Mouse (Mus musculus) olfactory bulb, adult 2 months (tissue): ENCODE measurements around the gene Slc24a4. TPM values are rescaled to one million over a fixed set of nuclear protein-coding genes. Genes with fewer than 3 reads are reported as not detected.

Experiments
- H3K27ac ChIP-seq: fragments of 200-500 bp; 2 replicates; pipeline ENCODE4 v1.5.1; 2012; ENCODE audit warnings: low read depth, low read length; ENCODE audit not compliant: insufficient read depth
- H3K4me1 ChIP-seq: fragments of 200-500 bp; 2 replicates; pipeline ENCODE4 v1.6.1; 2012; ENCODE audit warnings: low read length; ENCODE audit not compliant: control insufficient read depth, insufficient read depth
- H3K4me3 ChIP-seq: fragments of 200-500 bp; 2 replicates; pipeline ENCODE4 v1.5.1; 2012; ENCODE audit warnings: mild to moderate bottlenecking, low read depth, low read length, moderate library complexity; ENCODE audit not compliant: insufficient read depth
- CTCF ChIP-seq: fragments of 200-500 bp; IDR thresholded peaks from 2 replicates; pipeline ENCODE4 v1.5.1; 2012; ENCODE audit warnings: low read depth, mild to moderate bottlenecking, low read length, moderate library complexity; ENCODE audit not compliant: insufficient read depth
- POLR2A ChIP-seq: fragments of 200-500 bp; IDR thresholded peaks from 2 replicates; pipeline ENCODE4 v1.6.1; 2012; ENCODE audit warnings: mild to moderate bottlenecking, low read depth, low read length, moderate library complexity; ENCODE audit not compliant: insufficient read depth
- WGBS: fragments of 180-500 bp; shearing (Covaris S2); methylation state at CpG from one replicate; pipeline ENCODE4 v1.1.7; 2018; 5-methylcytosine and 5-hydroxymethylcytosine counted together
- polyA plus RNA-seq: library from polyadenylated mRNA; stranded (reverse); fragments of >200 nt; gene quantifications from 2 replicates; pipeline ENCODE4 v1.2.4, GENCODE M21; 2012; ENCODE audit warnings: low replicate concordance; ENCODE audit not compliant: missing spikeins, insufficient read depth, insufficient read length

The Slc24a4 gene
- polyA plus RNA-seq, 1 experiment: not detected

GRCm38 (mm10) chr12:102181799-102182357 is 53.3 kb downstream of the Slc24a4 start:
- peak; percentile 55; the same call in 1 of the 2 replicates for TF ChIP-seq CTCF
- no peak for TF ChIP-seq POLR2A
- no peaks in the 10 kb centered on the region for H3K4me1 ChIP-seq
- WGBS: 64% methylated on average over 5 of the region's 5 CpGs
- no peak overlapping the region for H3K27ac ChIP-seq
- no peak overlapping the region for H3K4me3 ChIP-seq

GRCm38 (mm10) chr12:102182621-102183020 is 54.1 kb downstream of the Slc24a4 start:
- H3K4me3 ChIP-seq: no peak overlapping the region
- H3K27ac ChIP-seq: no peak overlapping the region
- no peaks in the 10 kb centered on the region for H3K4me1 ChIP-seq
- 85% methylated on average over 6 of the region's 6 CpGs for WGBS
- TF ChIP-seq POLR2A (no peak), CTCF (no peak)

- Histone ChIP-seq H3K4me3 (no peak overlapping the region), H3K4me1 (no peaks in the 10 kb centered on the region), H3K27ac (no peak overlapping the region)
- 58% methylated on average over 9 of the region's 9 CpGs for WGBS
- no peak for TF ChIP-seq POLR2A
- TF ChIP-seq CTCF: no peak
Measured at GRCm38 (mm10) chr12:102183201-102183600, 54.7 kb downstream of the Slc24a4 start.

- TF ChIP-seq POLR2A: no peak
- no peak for TF ChIP-seq CTCF
- Histone ChIP-seq H3K4me3 (no peak overlapping the region), H3K27ac (no peak overlapping the region), H3K4me1 (no peaks in the 10 kb centered on the region)
- 78% methylated on average over 11 of the region's 11 CpGs for WGBS
Measured at GRCm38 (mm10) chr12:102190820-102191219, 62.3 kb downstream of the Slc24a4 start.

GRCm38 (mm10) chr12:102201516-102201915 is 73.0 kb downstream of the Slc24a4 start:
- 65% methylated on average over 4 of the region's 4 CpGs for WGBS
- H3K4me1 ChIP-seq: peaks cover 4% of the 10 kb centered on the region; the same call in 1 of the 2 replicates
- no peak overlapping the region for H3K27ac ChIP-seq
- no peak for TF ChIP-seq POLR2A
- no peak overlapping the region for H3K4me3 ChIP-seq

- no peak for TF ChIP-seq CTCF
- no peak for TF ChIP-seq POLR2A
- Histone ChIP-seq H3K4me3 (no peak overlapping the region), H3K27ac (no peak overlapping the region), H3K4me1 (peaks cover 4% of the 10 kb centered on the region; the same call in 1 of the 2 replicates)
- 69% methylated on average over 9 of the region's 9 CpGs for WGBS
Measured at GRCm38 (mm10) chr12:102202901-102203300, 74.4 kb downstream of the Slc24a4 start.

- H3K4me3 ChIP-seq: no peak overlapping the region
- WGBS: 37% methylated on average over 1 of the region's 1 CpGs
- H3K4me1 ChIP-seq: peaks cover 4% of the 10 kb centered on the region; the same call in 1 of the 2 replicates
- no peak overlapping the region for H3K27ac ChIP-seq
- no peak for TF ChIP-seq POLR2A
- TF ChIP-seq CTCF: no peak
Measured at GRCm38 (mm10) chr12:102206471-102206870, 77.9 kb downstream of the Slc24a4 start.

- H3K4me1 ChIP-seq: peaks cover 4% of the 10 kb centered on the region; the same call in 1 of the 2 replicates
- H3K4me3 ChIP-seq: no peak overlapping the region
- H3K27ac ChIP-seq: no peak overlapping the region
- WGBS: 72% methylated on average over 7 of the region's 7 CpGs
- TF ChIP-seq CTCF: no peak
- no peak for TF ChIP-seq POLR2A
Measured at GRCm38 (mm10) chr12:102207245-102207644, 78.7 kb downstream of the Slc24a4 start.

GRCm38 (mm10) chr12:102210801-102211200 is 82.3 kb downstream of the Slc24a4 start:
- TF ChIP-seq CTCF (no peak), POLR2A (no peak)
- 85% methylated on average over 2 of the region's 2 CpGs for WGBS
- H3K27ac ChIP-seq: no peak overlapping the region

More at GRCm38 (mm10) chr12:102210801-102211200, 82.3 kb downstream of the Slc24a4 start:
- Histone ChIP-seq H3K4me1 (peaks cover 3% of the 10 kb centered on the region; the same call in 1 of the 2 replicates), H3K4me3 (no peak overlapping the region)
